Mouse (Mus musculus) kidney, embryonic 16.5 days (tissue): ENCODE measurements around the gene Synrg. TPM values are rescaled to one million over a fixed set of nuclear protein-coding genes. Genes with fewer than 3 reads are reported as not detected.

ENCODE experiments used
- ATAC-seq: fragments of 200-750 bp; cut with Nextera tagmentation; 2 replicates; pipeline ENCODE4 v1.8.0; 2017; ENCODE audit warnings: moderate TSS enrichment; ENCODE audit not compliant: low FRiP score, low TSS enrichment
- H3K27ac ChIP-seq: fragments of 300-500 bp; sonication (generic); 2 replicates; pipeline ENCODE4 v1.5.1; 2014; ENCODE audit warnings: low read length
- H3K27me3 ChIP-seq: fragments of 300-500 bp; sonication (generic); 2 replicates; pipeline ENCODE4 v1.6.1; 2014; ENCODE audit warnings: low read length, control low read depth, mixed read lengths; ENCODE audit not compliant: insufficient read depth
- H3K36me3 ChIP-seq: fragments of 300-500 bp; sonication (generic); 2 replicates; pipeline ENCODE4 v1.6.1; 2014; ENCODE audit warnings: low read length, control low read depth, mixed read lengths; ENCODE audit not compliant: insufficient read depth
- H3K4me1 ChIP-seq: fragments of 300-500 bp; sonication (generic); 2 replicates; pipeline ENCODE4 v1.6.1; 2014; ENCODE audit warnings: low read length, control low read depth, mixed read lengths; ENCODE audit not compliant: insufficient read depth
- H3K4me2 ChIP-seq: fragments of 300-500 bp; sonication (generic); replicated peaks from 2 replicates; pipeline ENCODE4 v1.6.1; 2014; ENCODE audit warnings: low read depth, low read length
- H3K4me3 ChIP-seq: fragments of 300-500 bp; sonication (generic); 2 replicates; pipeline ENCODE4 v1.5.1; 2014; ENCODE audit warnings: mild to moderate bottlenecking, low read length
- H3K9ac ChIP-seq: fragments of 300-500 bp; sonication (generic); replicated peaks from 2 replicates; pipeline ENCODE4 v1.6.1; 2014; ENCODE audit warnings: low read length
- H3K9me3 ChIP-seq: fragments of 300-500 bp; sonication (generic); 2 replicates; pipeline ENCODE4 v1.6.1; 2016; ENCODE audit warnings: low read length, control low read depth
- WGBS: fragments of 180-500 bp; shearing (Covaris S2); extraction: QIAGEN DNeasy Blood & Tissue Kit; methylation state at CpG from one replicate; pipeline ENCODE4 v1.1.7; 2014; 5-methylcytosine and 5-hydroxymethylcytosine counted together
- polyA plus RNA-seq: library from polyadenylated mRNA; unstranded; fragments of >200 nt; fragmentation: Nextera tagmentation; extraction: Ambion mirVana; gene quantifications from 2 replicates; pipeline ENCODE4 v1.2.1, GENCODE M21; 2015

Gene Synrg
- polyA plus RNA-seq, 1 experiment from 2014 or later: 10.5 TPM

DNA sequence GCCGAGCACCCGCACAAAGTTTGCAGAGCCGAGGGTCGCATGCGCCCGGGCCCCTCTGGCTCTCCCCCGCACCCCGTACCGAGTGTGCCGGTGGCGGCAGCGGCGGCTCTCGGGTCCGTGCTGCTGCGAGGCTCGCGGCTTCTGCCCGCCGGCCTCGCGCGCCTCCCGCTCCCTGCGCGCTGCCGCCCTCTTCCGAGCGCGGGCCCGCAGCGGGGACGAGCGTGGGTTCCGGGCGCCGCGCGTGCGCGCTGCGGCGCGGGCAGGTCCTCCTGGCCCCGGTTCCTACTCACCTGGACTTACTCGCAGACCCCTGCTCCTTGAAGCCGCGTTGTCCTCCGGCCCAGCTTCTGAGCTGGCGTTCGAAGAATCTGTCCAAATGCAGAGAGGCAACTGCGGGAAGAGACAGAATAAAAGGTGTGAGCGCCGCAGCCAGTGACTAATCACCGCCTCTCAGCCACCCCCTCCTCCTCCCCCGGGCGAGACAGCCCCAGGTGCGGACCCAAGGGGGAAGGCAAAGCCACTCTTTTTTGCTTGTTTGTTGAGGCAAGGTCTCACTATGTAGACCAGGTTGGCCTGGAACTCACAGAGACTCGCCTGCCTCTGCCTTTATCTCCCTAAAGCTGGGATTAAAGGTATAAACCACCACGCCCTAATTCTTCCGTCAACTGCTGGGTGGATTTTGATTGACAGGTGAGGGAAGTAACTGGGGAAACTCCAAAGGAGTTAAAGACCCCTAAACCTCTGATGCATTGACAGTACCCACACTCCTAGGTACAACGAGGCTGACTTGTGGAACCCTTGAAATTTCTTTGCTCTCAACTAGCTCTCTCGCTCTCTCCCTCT lies 104.2 kb downstream of the Synrg start:
- Histone ChIP-seq H3K4me1 (peaks cover 31% of the 10 kb centered on the region), H3K9ac (peak overlapping the region; percentile 81), H3K27ac (peak overlapping the region; percentile 53), H3K4me3 (peak overlapping the region; percentile 70), H3K36me3 (no peaks in the 10 kb centered on the region), H3K9me3 (no peaks in the 10 kb centered on the region), H3K27me3 (peaks cover 10% of the 10 kb centered on the region; the same call in 1 of the 2 replicates), H3K4me2 (peak overlapping the region; percentile 91)
- peak; percentile 49; the same call in 1 of the 2 replicates for ATAC-seq
- 2% methylated on average over 57 of the region's 63 CpGs for WGBS

GRCm38 (mm10) chr11:84069034-84069370 lies 104.8 kb downstream of the Synrg start, which contains the start of gene Dusp14:
TSS of gene Dusp14 (minus strand) at chr11:84069261.
- H3K4me2 ChIP-seq: peak within 1 kb of the TSS; percentile 91
- no peaks in the 10 kb centered on the region for H3K36me3 ChIP-seq
- peak within 1 kb of the TSS; percentile 81 for H3K9ac ChIP-seq
- peaks cover 10% of the 10 kb centered on the region; the same call in 1 of the 2 replicates for H3K27me3 ChIP-seq
- peak within 1 kb of the TSS; percentile 53 for H3K27ac ChIP-seq
- peak within 1 kb of the TSS; percentile 70 for H3K4me3 ChIP-seq
- peaks cover 35% of the 10 kb centered on the region for H3K4me1 ChIP-seq
- ATAC-seq: peak; percentile 72
- WGBS: 6% methylated on average over 11 of the region's 11 CpGs
- no peaks in the 10 kb centered on the region for H3K9me3 ChIP-seq

- Histone ChIP-seq H3K27ac (peak overlapping the region; percentile 92), H3K4me2 (peak overlapping the region; percentile 16; the same call in 1 of the 2 replicates), H3K27me3 (no peaks in the 10 kb centered on the region), H3K4me3 (no peak overlapping the region), H3K9me3 (no peaks in the 10 kb centered on the region), H3K36me3 (no peaks in the 10 kb centered on the region; the same call in 1 of the 2 replicates), H3K4me1 (peaks cover 24% of the 10 kb centered on the region), H3K9ac (no peak overlapping the region)
- WGBS: 33% methylated on average over 9 of the region's 9 CpGs
- ATAC-seq: no peak
These were observed 108.8 kb downstream of the Synrg start for GRCm38 (mm10) chr11:84072904-84073651.

GRCm38 (mm10) chr11:84073816-84074764 lies 109.9 kb downstream of the Synrg start:
- WGBS: 50% methylated on average over 7 of the region's 7 CpGs
- H3K27me3 ChIP-seq: no peaks in the 10 kb centered on the region
- peak; percentile 69; the same call in 1 of the 2 replicates for ATAC-seq
- no peak overlapping the region for H3K4me3 ChIP-seq
- no peak overlapping the region for H3K9ac ChIP-seq
- peaks cover 7% of the 10 kb centered on the region; the same call in 1 of the 2 replicates for H3K36me3 ChIP-seq
- peak overlapping the region; percentile 92 for H3K27ac ChIP-seq
- no peaks in the 10 kb centered on the region for H3K9me3 ChIP-seq
- H3K4me1 ChIP-seq: peaks cover 24% of the 10 kb centered on the region
- H3K4me2 ChIP-seq: peak overlapping the region; percentile 16; the same call in 1 of the 2 replicates

- no peak overlapping the region for H3K9ac ChIP-seq
- WGBS: 81% methylated on average over 2 of the region's 2 CpGs
- H3K27me3 ChIP-seq: no peaks in the 10 kb centered on the region
- H3K4me2 ChIP-seq: no peak overlapping the region
- H3K9me3 ChIP-seq: no peaks in the 10 kb centered on the region
- no peak for ATAC-seq
- H3K27ac ChIP-seq: no peak overlapping the region
- H3K36me3 ChIP-seq: peaks cover 17% of the 10 kb centered on the region; the same call in 1 of the 2 replicates
- H3K4me1 ChIP-seq: peaks cover 29% of the 10 kb centered on the region
- no peak overlapping the region for H3K4me3 ChIP-seq
These were observed 112.8 kb downstream of the Synrg start for GRCm38 (mm10) chr11:84077008-84077407.

DNA sequence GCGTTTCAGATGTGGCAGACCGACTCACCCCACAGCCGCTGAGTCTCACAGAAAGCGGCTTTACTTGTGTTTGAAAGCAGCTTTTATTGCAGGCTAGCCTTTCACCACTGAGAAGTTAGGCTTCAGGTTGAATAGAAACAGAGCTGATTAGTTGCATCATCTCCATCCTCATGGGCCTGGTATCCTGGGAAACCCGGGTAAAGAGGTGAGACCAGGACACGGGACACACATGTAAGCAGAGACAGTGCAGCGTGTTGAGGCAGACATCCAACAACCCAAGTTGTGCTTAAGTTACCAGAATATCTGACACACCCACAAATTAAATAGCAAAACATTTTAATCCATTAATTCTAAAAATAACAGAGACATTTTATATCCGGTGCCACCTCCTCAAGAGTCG lies 114.4 kb downstream of the Synrg start:
- H3K4me1 ChIP-seq: peaks cover 20% of the 10 kb centered on the region

DNA sequence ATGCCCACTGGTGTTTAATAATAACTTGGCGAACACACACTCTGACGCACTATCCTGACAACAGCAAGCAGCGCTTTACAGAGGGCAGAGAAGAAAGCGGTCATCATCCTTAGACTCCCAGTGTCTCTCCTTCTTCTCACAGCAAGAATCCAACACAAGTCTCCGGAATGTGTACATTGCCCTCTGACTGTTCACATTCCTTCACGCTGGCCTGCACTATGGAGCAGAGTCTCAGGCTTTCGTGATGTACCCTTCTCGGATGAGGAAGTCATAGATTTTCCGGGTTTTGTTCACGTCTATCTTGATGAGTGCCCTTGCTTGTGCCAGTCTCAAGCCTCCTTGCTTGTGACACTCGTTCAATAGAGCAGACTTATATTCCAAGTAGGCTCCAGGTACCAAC lies 115.1 kb downstream of the Synrg start:
- ATAC-seq: peak; percentile 73; the same call in 1 of the 2 replicates
- Histone ChIP-seq H3K4me3 (no peak overlapping the region), H3K9ac (no peak overlapping the region), H3K36me3 (peaks cover 24% of the 10 kb centered on the region; the same call in 1 of the 2 replicates), H3K9me3 (no peaks in the 10 kb centered on the region), H3K27ac (peak overlapping the region; percentile 78), H3K4me1 (peaks cover 14% of the 10 kb centered on the region), H3K27me3 (no peaks in the 10 kb centered on the region), H3K4me2 (no peak overlapping the region)
- WGBS: 82% methylated on average over 11 of the region's 11 CpGs

More for the DNA sequence above, 114.4 kb downstream of the Synrg start:
- Histone ChIP-seq H3K4me2 (no peak overlapping the region), H3K27ac (peak overlapping the region; percentile 78), H3K27me3 (no peaks in the 10 kb centered on the region), H3K9me3 (no peaks in the 10 kb centered on the region), H3K4me3 (no peak overlapping the region), H3K36me3 (peaks cover 24% of the 10 kb centered on the region; the same call in 1 of the 2 replicates), H3K9ac (no peak overlapping the region)
- 89% methylated on average over 9 of the region's 9 CpGs for WGBS
- ATAC-seq: no peak

GRCm38 (mm10) chr11:84079887-84080286 lies 115.7 kb downstream of the Synrg start:
- no peaks in the 10 kb centered on the region for H3K9me3 ChIP-seq
- H3K4me1 ChIP-seq: peaks cover 9% of the 10 kb centered on the region; the same call in 1 of the 2 replicates
- no peak overlapping the region for H3K4me3 ChIP-seq
- WGBS: 85% methylated on average over 4 of the region's 4 CpGs
- ATAC-seq: no peak
- peaks cover 28% of the 10 kb centered on the region; the same call in 1 of the 2 replicates for H3K36me3 ChIP-seq
- H3K4me2 ChIP-seq: no peak overlapping the region
- H3K27ac ChIP-seq: peak overlapping the region; percentile 78
- no peaks in the 10 kb centered on the region for H3K27me3 ChIP-seq
- no peak overlapping the region for H3K9ac ChIP-seq

DNA sequence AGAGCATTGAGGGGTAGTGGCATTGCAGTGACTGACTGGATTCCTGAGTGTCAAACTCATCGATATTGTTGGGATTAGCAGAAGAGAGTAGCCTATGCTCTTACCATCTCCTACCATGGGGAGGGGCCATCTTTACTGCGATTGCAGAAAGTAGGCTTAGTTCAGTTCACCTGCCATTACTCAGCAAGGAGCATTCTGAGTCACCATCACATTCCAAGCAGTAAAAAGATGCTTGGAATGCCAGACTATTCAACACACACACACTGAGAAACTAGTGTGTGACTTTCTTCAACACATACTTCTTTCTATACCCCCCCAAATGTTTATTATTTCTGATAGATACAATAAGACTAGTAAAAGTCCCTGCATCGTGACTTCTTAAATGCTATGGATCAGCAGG lies 116.1 kb downstream of the Synrg start:
- 88% methylated on average over 3 of the region's 3 CpGs for WGBS
- no peak overlapping the region for H3K4me3 ChIP-seq
- no peak overlapping the region for H3K9ac ChIP-seq
- H3K4me1 ChIP-seq: peaks cover 9% of the 10 kb centered on the region; the same call in 1 of the 2 replicates
- no peaks in the 10 kb centered on the region for H3K27me3 ChIP-seq
- H3K36me3 ChIP-seq: peaks cover 28% of the 10 kb centered on the region; the same call in 1 of the 2 replicates
- ATAC-seq: no peak
- no peak overlapping the region for H3K4me2 ChIP-seq
- H3K27ac ChIP-seq: peak overlapping the region; percentile 78; the same call in 1 of the 2 replicates
- no peaks in the 10 kb centered on the region for H3K9me3 ChIP-seq
